Mouse (Mus musculus) MEL (cell line): Measurements from ENCODE around the gene Ckap2l.

ENCODE experiments used
- ETS1 ChIP-seq: IDR thresholded peaks from 2 replicates; pipeline ENCODE4 v1.6.1; 2012; ENCODE audit warnings: low read depth, mild to moderate bottlenecking, inconsistent platforms, low read length, improper control_type of control experiment, moderate library complexity
- POLR2A ChIP-seq, 2 experiments: IDR thresholded peaks; 2 replicates each; pipeline ENCODE4 v1.6.1; 2011 to 2012; ENCODE audit warnings: low read length in 2 of 2, mild to moderate bottlenecking in 2 of 2, control low read depth in 1 of 2, improper control_type of control experiment in 1 of 2, low read depth in 1 of 2, moderate library complexity in 1 of 2; ENCODE audit not compliant: control insufficient read depth in 1 of 2, insufficient read depth in 1 of 2, poor library complexity in 1 of 2
- RAD21 ChIP-seq: IDR thresholded peaks from 2 replicates; pipeline ENCODE4 v1.6.1; 2011; ENCODE audit warnings: mild to moderate bottlenecking, low read depth, low read length, improper control_type of control experiment
- TCF12 ChIP-seq: IDR thresholded peaks from 2 replicates; pipeline ENCODE4 v1.6.1; 2014; ENCODE audit warnings: low read depth, mild to moderate bottlenecking, inconsistent platforms, low read length, improper control_type of control experiment, moderate library complexity
- USF1 ChIP-seq: IDR thresholded peaks from 2 replicates; pipeline ENCODE4 v1.6.1; 2014; ENCODE audit warnings: low read depth, mild to moderate bottlenecking, inconsistent platforms, low read length, improper control_type of control experiment, moderate library complexity
- USF2 ChIP-seq, 2 experiments: IDR thresholded peaks; 2 replicates each; pipeline ENCODE4 v1.6.1; 2011 to 2012; ENCODE audit warnings: improper control_type of control experiment in 2 of 2, low read length in 2 of 2, borderline replicate concordance in 1 of 2, inconsistent platforms in 1 of 2, low read depth in 1 of 2, mild to moderate bottlenecking in 1 of 2; ENCODE audit not compliant: insufficient read depth in 1 of 2

DNA sequence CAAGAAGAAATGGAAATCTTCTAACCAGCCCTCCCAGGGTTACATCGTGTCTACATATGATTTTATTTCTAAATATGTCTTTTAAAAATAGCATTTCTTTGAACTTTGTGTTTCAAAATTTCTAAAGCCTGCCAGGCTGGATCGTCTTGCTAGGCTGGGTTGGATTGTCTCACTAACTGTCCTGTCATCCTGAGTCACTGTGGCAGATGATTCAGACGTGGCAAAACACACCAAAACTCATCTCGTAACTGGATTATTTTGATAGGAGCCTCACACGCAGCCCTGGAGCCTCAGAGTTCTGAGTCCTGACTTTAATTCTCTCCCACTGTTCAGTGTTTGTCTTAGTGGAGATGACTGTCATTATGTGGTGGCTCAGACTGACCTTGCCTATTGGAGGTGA lies 33.9 kb downstream of the Ckap2l start:
- TF ChIP-seq POLR2A (IDR thresholded peaks at IDR 0.05; ENCODE audit: control insufficient read depth in 1 of 2, insufficient read depth in 1 of 2, low read depth in 1 of 2, low read length in 2 of 2, poor library complexity in 1 of 2), result no peak
- TF ChIP-seq ETS1, result no peak
- no peak for TF ChIP-seq USF1
- no peak for TF ChIP-seq USF2 (IDR thresholded peaks at IDR 0.05; ENCODE audit: borderline replicate concordance in 1 of 2, insufficient read depth in 1 of 2, low read depth in 1 of 2, low read length in 2 of 2)
- TF ChIP-seq TCF12, result no peak
- no peak for TF ChIP-seq RAD21
